Mouse (Mus musculus): ENCODE data around the gene Cphx3.
"Not testable (repeated sequence)": the region's sequence is repeated elsewhere in the genome, so short reads cannot be mapped to it uniquely, and the experiment has no call there.

Cphx3 gene

GRCm38 (mm10) chr14:26081997-26082396 is at the start of gene Cphx3:
Gene Cphx3 (plus strand): TSS chr14:26082297.
- DNase-seq = not testable (repeated sequence)

GRCm38 (mm10) chr14:26034364-26034763 is 47.7 kb upstream of the Cphx3 start:
- DNase-seq = not testable (repeated sequence)

GRCm38 (mm10) chr14:26035439-26035838 is 46.7 kb upstream of the Cphx3 start:
- not testable (repeated sequence) for DNase-seq

GRCm38 (mm10) chr14:26042611-26043010 is 39.5 kb upstream of the Cphx3 start, which contains the start of gene Gm9780:
Gene Gm9780 (minus strand): TSS chr14:26042711.
- not testable (repeated sequence) for DNase-seq

- not testable (repeated sequence) for DNase-seq
Measured at GRCm38 (mm10) chr14:26045007-26045406, 37.1 kb upstream of the Cphx3 start.

GRCm38 (mm10) chr14:26047026-26047425 is 35.1 kb upstream of the Cphx3 start:
- DNase-seq = not testable (repeated sequence)

- DNase-seq = not testable (repeated sequence)
Measured at GRCm38 (mm10) chr14:26048767-26049166, 33.3 kb upstream of the Cphx3 start.

GRCm38 (mm10) chr14:26058184-26058583 is 23.9 kb upstream of the Cphx3 start:
- DNase-seq = not testable (repeated sequence)

- DNase-seq = not testable (repeated sequence)
Measured at GRCm38 (mm10) chr14:26059362-26059761, 22.7 kb upstream of the Cphx3 start.

- DNase-seq = not testable (repeated sequence)
Measured at GRCm38 (mm10) chr14:26066574-26067324, 15.3 kb upstream of the Cphx3 start.

- not testable (repeated sequence) for DNase-seq
Measured at GRCm38 (mm10) chr14:26067325-26067633, 14.8 kb upstream of the Cphx3 start, which contains the start of gene Tmem254c. Gene Tmem254c (minus strand): TSS chr14:26067355.

- DNase-seq = not testable (repeated sequence)
Measured at GRCm38 (mm10) chr14:26076620-26077390, 5.3 kb upstream of the Cphx3 start.

- not testable (repeated sequence) for DNase-seq
Measured at GRCm38 (mm10) chr14:26081216-26081615, 881 bp upstream of the Cphx3 start, which contains the start of gene Cphx2. Gene Cphx2 (plus strand): TSS chr14:26081516.

GRCm38 (mm10) chr14:26097622-26098021 is 15.5 kb downstream of the Cphx3 start:
- not testable (repeated sequence) for DNase-seq

- not testable (repeated sequence) for DNase-seq
Measured at GRCm38 (mm10) chr14:26118150-26118549, 36.1 kb downstream of the Cphx3 start, which contains the start of gene Duxbl2. Gene Duxbl2 (plus strand): TSS chr14:26118349.

GRCm38 (mm10) chr14:26118550-26119000 is 36.5 kb downstream of the Cphx3 start:
- DNase-seq = not testable (repeated sequence)

GRCm38 (mm10) chr14:26119095-26119494 is 37.0 kb downstream of the Cphx3 start:
- DNase-seq = not testable (repeated sequence)

- DNase-seq = not testable (repeated sequence)
Measured at GRCm38 (mm10) chr14:26147095-26147494, 65.0 kb downstream of the Cphx3 start.

GRCm38 (mm10) chr14:26156032-26156431 is 73.9 kb downstream of the Cphx3 start:
- DNase-seq = not testable (repeated sequence)

- not testable (repeated sequence) for DNase-seq
Measured at GRCm38 (mm10) chr14:26161156-26161555, 79.1 kb downstream of the Cphx3 start.

GRCm38 (mm10) chr14:26162423-26162822 is 80.3 kb downstream of the Cphx3 start:
- not testable (repeated sequence) for DNase-seq

GRCm38 (mm10) chr14:26165266-26165665 is 83.2 kb downstream of the Cphx3 start:
- not testable (repeated sequence) for DNase-seq

GRCm38 (mm10) chr14:26173955-26174354 is 91.9 kb downstream of the Cphx3 start:
- DNase-seq = not testable (repeated sequence)
